Mouse (Mus musculus) neural tube, embryonic 12.5 days (tissue): ENCODE measurements around the gene Ap2s1. TPM values are rescaled to one million over a fixed set of nuclear protein-coding genes. Genes with fewer than 3 reads are reported as not detected.
A peak's percentile ranks its signal among the peaks of the same experiment; 100 is the strongest.
"Not testable (repeated sequence)": the region's sequence is repeated elsewhere in the genome, so short reads cannot be mapped to it uniquely, and the experiment has no call there.

Experiments used
- ATAC-seq: fragments of 200-750 bp; cut with Nextera tagmentation; 2 replicates; pipeline ENCODE4 v1.8.0; 2017; ENCODE audit warnings: low read depth, mild to moderate bottlenecking, moderate TSS enrichment, moderate library complexity; ENCODE audit not compliant: low FRiP score
- H3K27ac ChIP-seq: fragments of 300-500 bp; sonication (generic); 2 replicates; pipeline ENCODE4 v1.5.1; 2016
- H3K27me3 ChIP-seq: fragments of 300-500 bp; sonication (generic); replicated peaks from 2 replicates; pipeline ENCODE4 v1.6.1; 2016; ENCODE audit warnings: mild to moderate bottlenecking
- H3K36me3 ChIP-seq: fragments of 300-500 bp; sonication (generic); 2 replicates; pipeline ENCODE4 v1.6.1; 2016; ENCODE audit warnings: mild to moderate bottlenecking
- H3K4me1 ChIP-seq: fragments of 300-500 bp; sonication (generic); 2 replicates; pipeline ENCODE4 v1.6.1; 2016
- H3K4me2 ChIP-seq: fragments of 300-500 bp; sonication (generic); replicated peaks from 2 replicates; pipeline ENCODE4 v1.6.1; 2016; ENCODE audit warnings: mild to moderate bottlenecking
- H3K4me3 ChIP-seq: fragments of 300-500 bp; sonication (generic); 2 replicates; pipeline ENCODE4 v1.5.1; 2016
- H3K9ac ChIP-seq: fragments of 300-500 bp; sonication (generic); 2 replicates; pipeline ENCODE4 v1.6.1; 2016; ENCODE audit warnings: mild to moderate bottlenecking
- H3K9me3 ChIP-seq: fragments of 300-500 bp; sonication (generic); 2 replicates; pipeline ENCODE4 v1.6.1; 2016; ENCODE audit warnings: mild to moderate bottlenecking
- WGBS: fragments of 180-500 bp; shearing (Covaris S2); methylation state at CpG from one replicate; pipeline ENCODE4 v1.1.7; 2016; 5-methylcytosine and 5-hydroxymethylcytosine counted together
- polyA plus RNA-seq: library from polyadenylated mRNA; unstranded; fragments of >200 nt; fragmentation: Nextera tagmentation; extraction: Ambion mirVana; gene quantifications from 2 replicates; pipeline ENCODE4 v1.2.1, GENCODE M21; 2016

Ap2s1 gene
- polyA plus RNA-seq, 1 experiment from 2014 or later = 286 TPM

DNA sequence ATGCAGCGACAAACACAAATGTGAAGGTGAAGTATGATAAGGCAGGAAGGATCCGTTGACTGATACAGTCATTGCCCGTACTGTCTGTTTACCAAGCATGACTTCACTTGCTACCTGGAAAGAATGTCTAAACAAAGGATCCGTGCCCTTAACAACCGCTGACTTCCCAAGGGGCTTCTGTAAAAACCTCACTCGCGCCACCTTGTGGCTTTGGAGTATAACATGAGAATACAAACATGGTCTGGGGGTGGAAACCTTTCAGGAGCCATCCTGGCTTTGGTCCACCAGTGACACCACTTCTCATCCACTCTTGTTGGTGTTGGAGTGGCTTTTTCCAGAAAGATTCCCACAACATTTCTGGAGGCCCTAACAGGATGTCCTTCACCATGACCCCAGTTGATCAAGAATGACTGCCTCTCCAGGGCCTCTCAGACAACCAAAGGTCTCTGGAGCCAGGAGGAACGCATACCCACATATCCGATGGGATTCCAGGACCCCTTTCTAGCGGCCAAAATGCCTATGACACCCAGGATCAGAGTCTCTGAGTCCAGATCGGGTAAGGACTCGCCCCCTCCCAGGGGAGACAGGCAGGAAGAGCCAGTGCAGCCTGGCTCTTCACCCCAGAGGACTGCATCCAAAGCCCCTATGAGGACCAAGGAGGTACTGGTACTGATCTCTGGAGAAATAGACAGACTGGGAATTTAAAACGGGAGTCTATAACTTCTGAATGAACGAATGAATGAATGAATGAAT, 9.4 kb upstream of the Ap2s1 start:
- Histone ChIP-seq H3K4me2 (peak overlapping the region; percentile 36), H3K36me3 (no peaks in the 10 kb centered on the region), H3K4me1 (peaks cover 5% of the 10 kb centered on the region), H3K9ac (no peak overlapping the region), H3K27ac (no peak overlapping the region), H3K4me3 (no peak overlapping the region), H3K27me3 (no peaks in the 10 kb centered on the region), H3K9me3 (no peaks in the 10 kb centered on the region)
- 33% methylated on average over 14 of the region's 14 CpGs for WGBS
- peak; percentile 66 for ATAC-seq

- peak; percentile 50; the same call in 1 of the 2 replicates for ATAC-seq
- not testable (repeated sequence) for H3K4me3 ChIP-seq, H3K9me3 ChIP-seq, H3K36me3 ChIP-seq, H3K27me3 ChIP-seq, H3K4me1 ChIP-seq, H3K27ac ChIP-seq, H3K9ac ChIP-seq
- H3K4me2 ChIP-seq = peak overlapping the region; percentile 36
- WGBS = 2% methylated on average over 7 of the region's 7 CpGs
These were observed 8.6 kb upstream of the Ap2s1 start for GRCm38 (mm10) chr7:16729563-16729962.

DNA sequence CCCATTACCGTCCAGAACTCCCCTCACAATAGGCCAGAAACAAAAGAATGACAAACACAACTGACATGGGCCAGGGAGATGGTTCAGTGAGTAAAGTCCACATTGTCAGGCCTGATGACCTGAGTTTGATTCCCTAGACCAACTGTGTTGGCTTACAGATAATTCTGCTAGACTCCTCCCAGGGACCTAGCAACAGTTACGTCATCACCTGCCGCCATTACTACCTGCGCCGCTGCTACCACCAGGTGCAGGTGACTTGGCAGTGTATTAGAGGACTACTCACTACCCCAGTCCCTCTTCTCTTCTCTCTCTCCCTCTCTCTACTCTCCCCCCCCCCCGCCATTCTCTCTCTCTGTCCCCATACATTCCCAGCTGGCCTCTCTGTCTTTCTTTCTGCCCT, 7.4 kb upstream of the Ap2s1 start:
- Histone ChIP-seq H3K4me2 (no peak overlapping the region), H3K9ac (no peak overlapping the region), H3K4me1 (peaks cover 5% of the 10 kb centered on the region), H3K27me3 (no peaks in the 10 kb centered on the region), H3K27ac (no peak overlapping the region), H3K4me3 (no peak overlapping the region), H3K9me3 (no peaks in the 10 kb centered on the region), H3K36me3 (no peaks in the 10 kb centered on the region)
- no peak for ATAC-seq
- 88% methylated on average over 5 of the region's 6 CpGs for WGBS

DNA sequence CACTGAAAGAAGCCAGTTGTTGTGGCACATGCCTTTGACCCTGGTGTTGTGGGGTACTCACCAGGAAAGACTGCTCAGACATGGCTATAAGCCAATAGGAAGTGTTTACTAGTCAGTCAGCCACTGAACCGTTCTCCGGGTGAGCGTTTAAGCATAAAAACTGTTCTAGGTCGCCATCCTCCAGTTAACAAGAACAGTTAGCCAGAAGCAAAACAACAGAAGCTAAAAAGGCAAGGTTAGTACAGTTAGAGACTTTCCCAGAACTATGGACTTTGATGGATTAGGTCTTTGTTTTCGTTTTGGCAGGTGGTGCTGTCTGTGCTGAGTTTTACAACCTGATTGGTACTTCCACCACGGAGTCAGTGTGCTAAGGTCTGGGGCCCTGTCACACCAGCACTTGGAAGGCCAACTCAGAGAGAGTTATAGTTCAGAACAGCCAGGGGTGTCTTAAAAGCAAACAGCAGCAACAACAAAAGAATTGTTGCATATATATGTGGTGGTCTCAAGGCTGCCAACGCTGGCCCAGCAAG, 6.3 kb upstream of the Ap2s1 start:
- no peak overlapping the region for H3K4me3 ChIP-seq
- H3K27ac ChIP-seq = no peak overlapping the region
- H3K9ac ChIP-seq = no peak overlapping the region
- H3K9me3 ChIP-seq = no peaks in the 10 kb centered on the region
- no peaks in the 10 kb centered on the region for H3K27me3 ChIP-seq
- no peak for ATAC-seq
- peaks cover 5% of the 10 kb centered on the region for H3K4me1 ChIP-seq
- no peak overlapping the region for H3K4me2 ChIP-seq
- 33% methylated on average over 7 of the region's 7 CpGs for WGBS
- H3K36me3 ChIP-seq = no peaks in the 10 kb centered on the region

DNA sequence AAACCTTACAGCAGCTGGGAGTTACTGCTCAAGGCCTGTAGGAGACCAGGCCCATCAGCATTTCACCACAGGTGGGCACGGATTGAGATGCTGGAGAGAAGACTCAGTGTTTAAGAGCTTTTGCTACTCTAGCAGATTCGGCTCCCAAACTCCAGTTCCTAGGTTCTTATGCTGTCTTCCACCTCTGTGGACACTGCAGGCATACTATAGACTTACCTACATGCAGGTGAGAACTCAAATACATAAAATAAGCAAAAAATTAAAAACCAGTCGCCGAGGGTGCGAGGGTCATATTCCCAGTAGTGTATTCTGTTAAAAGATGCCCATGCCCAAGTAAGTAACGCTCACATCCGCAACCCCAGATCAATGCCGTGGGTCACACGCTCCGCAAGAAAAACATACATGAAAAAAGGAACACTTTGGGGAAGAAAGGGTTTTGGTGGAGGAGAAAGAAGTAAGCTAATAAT, 571 bp upstream of the Ap2s1 start:
- 44% methylated on average over 10 of the region's 10 CpGs for WGBS
- H3K9me3 ChIP-seq = no peaks in the 10 kb centered on the region

DNA sequence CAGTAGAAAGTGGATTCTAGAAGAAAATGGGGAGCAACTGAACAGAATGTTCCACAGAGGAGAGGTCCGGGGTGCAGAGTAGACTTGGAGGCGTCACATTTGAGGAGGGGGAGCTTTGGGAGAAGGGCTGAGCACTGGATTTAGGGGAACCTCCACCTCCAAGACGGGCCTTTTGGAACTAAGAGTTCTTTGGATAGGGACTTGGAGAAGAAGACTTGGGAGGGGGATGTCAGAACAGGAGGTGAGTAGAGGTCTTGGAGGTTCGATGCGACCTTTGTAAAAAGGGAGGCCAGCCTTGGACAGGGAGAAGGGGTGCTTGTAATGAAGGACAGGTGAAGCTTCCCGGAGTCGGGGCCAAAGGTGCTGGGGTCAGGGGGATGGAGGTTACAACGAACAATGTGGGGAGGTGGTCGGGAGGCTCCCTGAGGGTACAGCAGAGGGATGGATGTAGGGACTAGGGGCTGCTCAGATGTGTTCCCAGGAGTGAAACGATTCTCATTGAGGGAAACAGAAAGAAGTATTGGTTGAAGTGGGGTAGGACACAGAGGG, 920 bp downstream of the Ap2s1 start:
- Histone ChIP-seq H3K27ac (no peak overlapping the region), H3K4me1 (peaks cover 13% of the 10 kb centered on the region), H3K9me3 (no peaks in the 10 kb centered on the region), H3K36me3 (peaks cover 12% of the 10 kb centered on the region), H3K4me3 (peak overlapping the region; percentile 79), H3K4me2 (peak overlapping the region; percentile 89), H3K27me3 (no peaks in the 10 kb centered on the region), H3K9ac (peak overlapping the region; percentile 87)
- WGBS = 57% methylated on average over 10 of the region's 10 CpGs
- ATAC-seq = 0 out of 2 replicates have a peak, but pooled peaks have one; percentile 2

More for the DNA sequence above, 571 bp upstream of the Ap2s1 start:
- Histone ChIP-seq H3K27me3 (no peaks in the 10 kb centered on the region), H3K4me3 (no peak overlapping the region), H3K4me2 (peak overlapping the region; percentile 89), H3K4me1 (peaks cover 13% of the 10 kb centered on the region), H3K36me3 (no peaks in the 10 kb centered on the region; the same call in 1 of the 2 replicates), H3K27ac (no peak overlapping the region), H3K9ac (no peak overlapping the region)
- peak; percentile 30; the same call in 1 of the 2 replicates for ATAC-seq

- Histone ChIP-seq H3K27ac (no peak overlapping the region), H3K27me3 (no peaks in the 10 kb centered on the region), H3K4me2 (no peak overlapping the region), H3K4me3 (no peak overlapping the region), H3K9ac (no peak overlapping the region), H3K9me3 (no peaks in the 10 kb centered on the region), H3K4me1 (no peaks in the 10 kb centered on the region), H3K36me3 (peaks cover 55% of the 10 kb centered on the region)
- no peak for ATAC-seq
- WGBS = 94% methylated on average over 4 of the region's 4 CpGs
These were observed 7.2 kb downstream of the Ap2s1 start for GRCm38 (mm10) chr7:16745373-16745772.

DNA sequence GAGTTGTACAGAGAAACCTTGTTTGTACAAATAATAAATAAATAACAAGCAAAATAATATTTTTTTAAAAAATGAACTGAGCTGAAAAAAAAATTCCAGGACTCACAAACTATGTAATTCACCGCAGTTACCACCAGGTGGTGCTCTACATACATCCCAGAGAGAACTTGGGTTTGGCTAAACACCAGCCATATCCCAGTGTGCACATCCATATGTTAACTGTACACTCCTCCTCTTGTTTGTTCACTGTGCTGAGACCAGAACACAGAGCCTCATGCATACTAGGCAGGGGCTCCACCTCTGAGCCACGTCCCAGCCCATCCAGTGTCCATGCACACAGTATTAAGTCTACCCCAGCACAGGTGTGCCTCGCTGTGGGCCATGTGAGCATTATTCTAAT, 7.9 kb downstream of the Ap2s1 start:
- H3K36me3 ChIP-seq = peaks cover 55% of the 10 kb centered on the region
- no peaks in the 10 kb centered on the region for H3K27me3 ChIP-seq
- no peak overlapping the region for H3K4me3 ChIP-seq
- H3K4me2 ChIP-seq = no peak overlapping the region
- no peak overlapping the region for H3K9ac ChIP-seq
- no peak overlapping the region for H3K27ac ChIP-seq
- no peaks in the 10 kb centered on the region for H3K9me3 ChIP-seq
- peak; percentile 76 for ATAC-seq
- 53% methylated on average over 3 of the region's 3 CpGs for WGBS
- H3K4me1 ChIP-seq = no peaks in the 10 kb centered on the region

DNA sequence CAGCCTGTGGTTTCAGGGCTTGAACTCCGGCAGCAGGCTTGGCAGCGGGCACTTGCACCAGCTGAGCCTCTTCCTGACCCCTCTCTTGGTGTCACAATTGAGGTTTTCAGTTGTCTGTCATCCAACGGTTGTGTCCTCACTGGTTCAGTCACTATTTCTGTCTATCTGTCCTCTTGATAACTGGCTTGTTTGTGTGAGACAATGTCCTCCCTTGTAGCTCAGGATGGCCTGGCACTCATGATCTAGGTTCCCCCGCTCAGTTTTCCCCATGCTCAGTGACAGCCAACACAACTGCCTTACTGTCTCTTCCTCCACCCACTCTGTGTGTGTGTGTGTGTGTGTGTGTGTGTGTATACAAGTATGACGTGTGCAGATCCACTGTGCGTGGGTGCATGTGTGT, 9.4 kb downstream of the Ap2s1 start:
- no peak overlapping the region for H3K27ac ChIP-seq
- WGBS = 95% methylated on average over 6 of the region's 6 CpGs
- H3K4me2 ChIP-seq = no peak overlapping the region
- no peak for ATAC-seq
- no peaks in the 10 kb centered on the region for H3K27me3 ChIP-seq
- H3K36me3 ChIP-seq = peaks cover 55% of the 10 kb centered on the region
- no peaks in the 10 kb centered on the region for H3K4me1 ChIP-seq
- no peaks in the 10 kb centered on the region for H3K9me3 ChIP-seq
- H3K9ac ChIP-seq = no peak overlapping the region
- H3K4me3 ChIP-seq = no peak overlapping the region

DNA sequence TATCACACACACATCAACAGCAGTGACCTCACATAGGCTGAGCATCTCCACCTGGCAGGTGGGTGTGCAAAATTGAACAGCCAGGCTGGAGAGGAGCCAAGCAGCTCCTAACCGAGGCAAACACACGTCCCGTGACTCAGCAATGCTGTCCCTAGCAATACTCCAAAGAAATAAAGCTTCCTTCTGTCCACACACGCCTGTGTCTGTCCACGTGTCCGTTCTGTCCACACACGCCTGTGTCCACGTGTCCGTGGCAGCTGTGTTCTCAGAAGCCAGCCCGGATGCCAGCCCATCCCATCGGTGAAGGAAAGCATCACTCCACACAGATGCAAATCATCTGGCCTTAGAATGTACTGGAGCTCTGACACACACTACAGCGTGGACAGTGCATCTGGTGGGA, 13.8 kb downstream of the Ap2s1 start:
- no peak for ATAC-seq
- H3K36me3 ChIP-seq = peaks cover 30% of the 10 kb centered on the region
- WGBS = 93% methylated on average over 12 of the region's 12 CpGs
- H3K27me3 ChIP-seq = no peaks in the 10 kb centered on the region
- no peak overlapping the region for H3K9ac ChIP-seq
- H3K4me3 ChIP-seq = no peak overlapping the region
- no peak overlapping the region for H3K4me2 ChIP-seq
- H3K4me1 ChIP-seq = no peaks in the 10 kb centered on the region
- H3K9me3 ChIP-seq = no peaks in the 10 kb centered on the region
- H3K27ac ChIP-seq = no peak overlapping the region

DNA sequence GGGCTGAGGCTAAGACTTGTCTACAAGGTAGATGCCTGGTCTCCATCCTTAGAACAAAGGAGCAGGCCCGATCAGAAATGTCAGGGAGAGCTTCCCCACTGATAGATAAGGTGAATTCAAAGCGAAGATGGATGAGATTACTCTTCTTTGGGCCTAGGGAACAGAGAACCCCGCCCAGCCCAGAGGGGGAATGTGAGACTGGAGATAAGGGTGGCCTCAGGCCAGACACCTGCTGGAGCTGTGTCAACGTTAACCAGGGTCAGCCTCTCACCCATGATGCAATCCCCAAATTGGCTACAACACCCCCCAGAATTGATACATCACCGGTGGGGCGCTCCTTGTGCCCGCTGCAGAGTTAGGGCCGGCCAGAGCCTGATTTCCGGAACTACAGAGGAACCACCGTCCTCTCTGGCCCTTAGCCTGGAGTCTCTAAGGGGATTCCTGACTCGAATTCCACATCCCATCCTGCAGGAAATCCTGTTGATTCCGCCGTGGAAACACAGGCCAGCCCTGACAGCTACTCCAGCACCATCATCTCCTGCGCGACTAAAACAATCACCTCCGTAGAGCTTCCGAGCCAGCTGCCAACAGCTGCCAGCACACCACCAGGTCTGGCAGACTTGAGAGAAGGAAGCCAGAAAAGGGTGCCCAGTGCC, 17.3 kb downstream of the Ap2s1 start:
- Histone ChIP-seq H3K9ac (no peak overlapping the region), H3K4me3 (no peak overlapping the region), H3K27ac (no peak overlapping the region), H3K4me2 (no peak overlapping the region), H3K4me1 (no peaks in the 10 kb centered on the region), H3K9me3 (no peaks in the 10 kb centered on the region), H3K36me3 (no peaks in the 10 kb centered on the region), H3K27me3 (no peaks in the 10 kb centered on the region)
- no peak for ATAC-seq
- WGBS = 78% methylated on average over 17 of the region's 17 CpGs

DNA sequence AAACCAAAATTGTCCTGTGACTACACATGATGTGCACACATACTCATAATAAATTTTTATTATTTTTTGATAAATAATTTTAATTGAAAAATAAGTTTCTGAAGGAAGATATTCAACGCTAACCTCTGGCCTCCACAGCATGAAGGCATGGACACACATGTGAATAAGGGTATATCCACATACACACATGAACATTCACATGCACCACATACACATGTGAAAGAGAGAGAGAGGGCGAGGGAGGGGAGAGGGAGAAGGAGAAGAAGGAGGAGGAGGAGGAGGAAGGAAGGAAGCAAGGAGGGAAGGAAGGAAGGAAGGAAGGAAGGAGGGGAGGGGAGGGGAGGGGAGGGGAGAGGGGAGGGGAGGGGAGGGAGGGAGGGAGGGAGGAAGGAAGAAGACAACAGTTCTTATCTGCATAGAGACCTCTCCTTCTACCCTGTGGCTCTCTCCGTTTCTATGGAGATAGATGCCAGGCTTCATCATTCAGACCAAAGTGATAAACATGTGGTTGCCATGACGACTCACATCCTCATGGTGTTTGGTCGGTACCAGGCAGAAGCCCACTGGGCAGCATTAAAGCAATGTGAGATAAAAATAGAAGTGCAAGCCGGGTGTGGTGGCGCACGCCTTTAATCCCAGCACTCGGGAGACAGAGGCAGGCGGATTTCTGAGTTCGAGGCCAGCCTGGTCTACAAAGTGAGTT, 20.8 kb downstream of the Ap2s1 start:
- Histone ChIP-seq H3K36me3 (no peaks in the 10 kb centered on the region), H3K9me3 (no peaks in the 10 kb centered on the region), H3K4me2 (no peak overlapping the region), H3K27me3 (no peaks in the 10 kb centered on the region), H3K9ac (no peak overlapping the region), H3K4me1 (no peaks in the 10 kb centered on the region), H3K4me3 (no peak overlapping the region), H3K27ac (no peak overlapping the region)
- peak; percentile 68 for ATAC-seq
- 72% methylated on average over 10 of the region's 11 CpGs for WGBS
